Mouse (Mus musculus) hindbrain, embryonic 14.5 days (tissue): ENCODE measurements around the gene Ndufv1. TPM values are rescaled to one million over a fixed set of nuclear protein-coding genes. Genes with fewer than 3 reads are reported as not detected.

Experiments
- ATAC-seq: fragments of 200-750 bp; cut with Nextera tagmentation; 2 replicates; pipeline ENCODE4 v1.8.0; 2017; ENCODE audit warnings: moderate number of reproducible peaks, mild to moderate bottlenecking, moderate TSS enrichment, moderate library complexity; ENCODE audit not compliant: low FRiP score
- DNase-seq: peaks from one replicate; pipeline ENCODE4 v3.0.0-alpha.2; 2015; ENCODE audit warnings: low spot score
- H3K27ac ChIP-seq: fragments of 300-500 bp; sonication (generic); 2 replicates; pipeline ENCODE4 v1.5.1; 2014; ENCODE audit warnings: mild to moderate bottlenecking, moderate library complexity
- H3K27me3 ChIP-seq: fragments of 300-500 bp; sonication (generic); 2 replicates; pipeline ENCODE4 v1.6.1; 2014; ENCODE audit warnings: mild to moderate bottlenecking, low read length, mixed read lengths; ENCODE audit not compliant: control insufficient read depth, insufficient read depth
- H3K36me3 ChIP-seq: fragments of 300-500 bp; sonication (generic); replicated peaks from 2 replicates; pipeline ENCODE4 v1.6.1; 2014; ENCODE audit not compliant: control insufficient read depth, insufficient read depth
- H3K4me1 ChIP-seq: fragments of 300-500 bp; sonication (generic); replicated peaks from 2 replicates; pipeline ENCODE4 v1.6.1; 2014; ENCODE audit warnings: antibody characterized with exemption, low read length, mixed read lengths; ENCODE audit not compliant: control insufficient read depth, insufficient read depth
- H3K4me2 ChIP-seq: fragments of 300-500 bp; sonication (generic); replicated peaks from 2 replicates; pipeline ENCODE4 v1.6.1; 2014; ENCODE audit warnings: mild to moderate bottlenecking, moderate library complexity
- H3K4me3 ChIP-seq: fragments of 300-500 bp; sonication (generic); replicated peaks from 2 replicates; pipeline ENCODE4 v1.5.1; 2014; ENCODE audit warnings: mild to moderate bottlenecking, low read length
- H3K9ac ChIP-seq: fragments of 300-500 bp; sonication (generic); 2 replicates; pipeline ENCODE4 v1.6.1; 2014
- H3K9me3 ChIP-seq: fragments of 300-500 bp; sonication (generic); 2 replicates; pipeline ENCODE4 v1.6.1; 2016; ENCODE audit warnings: low read length; ENCODE audit not compliant: control insufficient read depth
- WGBS: fragments of 180-500 bp; shearing (Covaris S2); extraction: QIAGEN DNeasy Blood & Tissue Kit; methylation state at CpG from one replicate; pipeline ENCODE4 v1.1.7; 2014; 5-methylcytosine and 5-hydroxymethylcytosine counted together
- polyA plus RNA-seq: library from polyadenylated mRNA; unstranded; fragments of >200 nt; fragmentation: Nextera tagmentation; extraction: Ambion mirVana; gene quantifications from 2 replicates; pipeline ENCODE4 v1.2.1, GENCODE M21; 2014

The Ndufv1 gene
- polyA plus RNA-seq, 1 experiment from 2014 or later: 242 TPM

GRCm38 (mm10) chr19:4033298-4033697, 20.7 kb upstream of the Ndufv1 start:
- Histone ChIP-seq H3K9me3 (no peaks in the 10 kb centered on the region), H3K27ac (no peak overlapping the region), H3K9ac (no peak overlapping the region), H3K36me3 (no peaks in the 10 kb centered on the region), H3K4me2 (no peak overlapping the region), H3K4me1 (peaks cover 12% of the 10 kb centered on the region), H3K27me3 (no peaks in the 10 kb centered on the region), H3K4me3 (no peak overlapping the region)
- DNase-seq: no peak
- ATAC-seq: no peak
- WGBS: 74% methylated on average over 3 of the region's 3 CpGs

GRCm38 (mm10) chr19:4032668-4033067, 20.1 kb upstream of the Ndufv1 start:
- no peak overlapping the region for H3K9ac ChIP-seq
- no peaks in the 10 kb centered on the region for H3K36me3 ChIP-seq
- DNase-seq: no peak
- no peak overlapping the region for H3K27ac ChIP-seq
- H3K9me3 ChIP-seq: no peaks in the 10 kb centered on the region
- no peak for ATAC-seq
- H3K4me1 ChIP-seq: peaks cover 9% of the 10 kb centered on the region; the same call in 1 of the 2 replicates
- no peak overlapping the region for H3K4me2 ChIP-seq
- H3K4me3 ChIP-seq: no peak overlapping the region
- no peaks in the 10 kb centered on the region for H3K27me3 ChIP-seq
- WGBS: 62% methylated on average over 7 of the region's 7 CpGs

- no peak overlapping the region for H3K4me2 ChIP-seq
- no peak overlapping the region for H3K4me3 ChIP-seq
- no peaks in the 10 kb centered on the region for H3K36me3 ChIP-seq
- H3K9ac ChIP-seq: no peak overlapping the region
- H3K27me3 ChIP-seq: no peaks in the 10 kb centered on the region
- no peaks in the 10 kb centered on the region for H3K9me3 ChIP-seq
- no peaks in the 10 kb centered on the region for H3K4me1 ChIP-seq
- no peak for DNase-seq
- ATAC-seq: no peak
- H3K27ac ChIP-seq: no peak overlapping the region
These were observed 15.0 kb upstream of the Ndufv1 start for GRCm38 (mm10) chr19:4027576-4027975.

- Histone ChIP-seq H3K36me3 (no peaks in the 10 kb centered on the region), H3K9me3 (no peaks in the 10 kb centered on the region), H3K27ac (no peak overlapping the region), H3K4me1 (no peaks in the 10 kb centered on the region), H3K4me3 (no peak overlapping the region), H3K4me2 (no peak overlapping the region), H3K27me3 (no peaks in the 10 kb centered on the region), H3K9ac (no peak overlapping the region)
- DNase-seq (no peak), ATAC-seq (no peak)
- WGBS: 83% methylated on average over 7 of the region's 7 CpGs
These were observed 10.6 kb upstream of the Ndufv1 start for GRCm38 (mm10) chr19:4023185-4023584.

GRCm38 (mm10) chr19:4018743-4019583, 6.4 kb upstream of the Ndufv1 start:
- no peaks in the 10 kb centered on the region for H3K9me3 ChIP-seq
- DNase-seq (peak; percentile 85), ATAC-seq (peak; percentile 72; the same call in 1 of the 2 replicates)
- no peaks in the 10 kb centered on the region for H3K27me3 ChIP-seq
- no peaks in the 10 kb centered on the region for H3K36me3 ChIP-seq
- H3K4me1 ChIP-seq: no peaks in the 10 kb centered on the region
- H3K27ac ChIP-seq: no peak overlapping the region
- H3K4me2 ChIP-seq: no peak overlapping the region
- H3K9ac ChIP-seq: no peak overlapping the region
- H3K4me3 ChIP-seq: no peak overlapping the region
- WGBS: 29% methylated on average over 18 of the region's 18 CpGs

GRCm38 (mm10) chr19:4017921-4018587, 5.4 kb upstream of the Ndufv1 start:
- no peak overlapping the region for H3K9ac ChIP-seq
- H3K27ac ChIP-seq: no peak overlapping the region
- H3K27me3 ChIP-seq: no peaks in the 10 kb centered on the region
- 70% methylated on average over 10 of the region's 10 CpGs for WGBS
- no peaks in the 10 kb centered on the region for H3K9me3 ChIP-seq
- no peak overlapping the region for H3K4me2 ChIP-seq
- H3K4me1 ChIP-seq: no peaks in the 10 kb centered on the region
- no peaks in the 10 kb centered on the region for H3K36me3 ChIP-seq
- DNase-seq (no peak), ATAC-seq (no peak)
- no peak overlapping the region for H3K4me3 ChIP-seq

- Histone ChIP-seq H3K4me3 (no peak overlapping the region), H3K9me3 (no peaks in the 10 kb centered on the region), H3K27ac (no peak overlapping the region), H3K9ac (no peak overlapping the region), H3K4me1 (peaks cover 5% of the 10 kb centered on the region; the same call in 1 of the 2 replicates), H3K27me3 (no peaks in the 10 kb centered on the region), H3K4me2 (no peak overlapping the region), H3K36me3 (no peaks in the 10 kb centered on the region)
- ATAC-seq: no peak
- 68% methylated on average over 5 of the region's 5 CpGs for WGBS
- no peak for DNase-seq
These were observed 3.0 kb upstream of the Ndufv1 start for GRCm38 (mm10) chr19:4015635-4016034.

GRCm38 (mm10) chr19:4014802-4015201, 2.2 kb upstream of the Ndufv1 start:
- H3K27ac ChIP-seq: no peak overlapping the region
- H3K4me3 ChIP-seq: no peak overlapping the region
- H3K9ac ChIP-seq: no peak overlapping the region
- no peaks in the 10 kb centered on the region for H3K9me3 ChIP-seq
- H3K36me3 ChIP-seq: peaks cover 8% of the 10 kb centered on the region; the same call in 1 of the 2 replicates
- ATAC-seq (no peak), DNase-seq (no peak)
- peaks cover 5% of the 10 kb centered on the region; the same call in 1 of the 2 replicates for H3K4me1 ChIP-seq
- no peak overlapping the region for H3K4me2 ChIP-seq
- no peaks in the 10 kb centered on the region for H3K27me3 ChIP-seq

GRCm38 (mm10) chr19:4013066-4013465, 460 bp upstream of the Ndufv1 start:
- DNase-seq (no peak), ATAC-seq (0 out of 2 replicates have a peak, but pooled peaks have one; percentile 28)
- Histone ChIP-seq H3K27ac (no peak overlapping the region), H3K9me3 (no peaks in the 10 kb centered on the region), H3K4me2 (peak overlapping the region; percentile 44), H3K9ac (no peak overlapping the region), H3K4me1 (peaks cover 5% of the 10 kb centered on the region; the same call in 1 of the 2 replicates), H3K36me3 (peaks cover 25% of the 10 kb centered on the region), H3K4me3 (peak overlapping the region; percentile 74), H3K27me3 (no peaks in the 10 kb centered on the region)
- WGBS: 24% methylated on average over 9 of the region's 9 CpGs
